Mouse (Mus musculus) right cerebral cortex, postnatal 25 days (tissue): Measurements from ENCODE around the gene Prr7.
"Not testable (repeated sequence)": the region's sequence is repeated elsewhere in the genome, so short reads cannot be mapped to it uniquely, and the experiment has no call there.

Experiments used
- DNase-seq: peaks from one replicate; pipeline ENCODE4 v3.0.0; 2022

The Prr7 gene

GRCm38 (mm10) chr13:55464027-55464884 lies at the start of gene Prr7:
Gene Prr7, plus strand, starts transcription at chr13:55464267.
- DNase-seq, result peak; percentile 77

- peak; percentile 76 for DNase-seq
Measured at GRCm38 (mm10) chr13:55414743-55415380, 49.2 kb upstream of the Prr7 start, which contains the start of gene Pfn3. Gene Pfn3, minus strand, starts transcription at chr13:55415232.

DNA sequence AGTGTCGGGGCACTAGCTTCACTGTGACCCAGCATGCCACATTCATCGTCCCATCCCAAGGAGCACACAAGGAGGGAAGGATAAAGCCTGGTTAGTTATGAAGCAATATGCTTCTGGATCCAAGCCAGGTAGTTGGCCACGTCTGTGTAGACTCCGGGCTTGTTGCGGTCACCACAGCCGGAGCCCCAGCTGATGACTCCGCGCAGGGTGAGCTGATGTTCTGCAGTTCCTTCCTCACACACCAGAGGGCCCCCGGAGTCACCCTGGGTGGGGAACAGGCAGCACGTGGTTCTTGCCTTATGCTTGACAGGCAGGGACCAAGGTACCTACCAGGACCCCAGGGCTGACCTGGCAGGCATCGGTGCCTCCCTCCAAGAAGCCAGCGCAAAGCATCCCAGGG lies 46.1 kb upstream of the Prr7 start:
- DNase-seq, result peak; percentile 79

DNA sequence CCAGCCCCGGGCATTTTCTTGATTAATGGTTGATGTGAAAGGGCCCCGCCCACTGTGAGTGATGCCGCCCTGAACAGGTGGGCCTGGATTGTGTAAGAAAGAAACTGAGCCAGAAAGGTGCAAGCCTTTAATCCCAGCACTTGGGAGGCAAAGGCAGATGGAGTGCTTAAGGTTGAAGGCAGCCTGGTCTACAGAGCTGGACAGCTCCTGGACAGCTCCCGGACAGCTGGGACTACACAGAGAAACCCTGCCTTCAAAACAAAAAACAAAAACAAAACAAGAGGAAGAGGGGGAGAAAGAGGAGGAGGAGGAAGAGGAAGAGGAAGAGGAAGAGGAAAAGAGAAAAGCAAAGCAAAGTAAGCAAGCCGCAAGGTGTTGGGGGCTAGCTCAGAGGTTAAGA lies 44.9 kb upstream of the Prr7 start:
- no peak for DNase-seq

DNA sequence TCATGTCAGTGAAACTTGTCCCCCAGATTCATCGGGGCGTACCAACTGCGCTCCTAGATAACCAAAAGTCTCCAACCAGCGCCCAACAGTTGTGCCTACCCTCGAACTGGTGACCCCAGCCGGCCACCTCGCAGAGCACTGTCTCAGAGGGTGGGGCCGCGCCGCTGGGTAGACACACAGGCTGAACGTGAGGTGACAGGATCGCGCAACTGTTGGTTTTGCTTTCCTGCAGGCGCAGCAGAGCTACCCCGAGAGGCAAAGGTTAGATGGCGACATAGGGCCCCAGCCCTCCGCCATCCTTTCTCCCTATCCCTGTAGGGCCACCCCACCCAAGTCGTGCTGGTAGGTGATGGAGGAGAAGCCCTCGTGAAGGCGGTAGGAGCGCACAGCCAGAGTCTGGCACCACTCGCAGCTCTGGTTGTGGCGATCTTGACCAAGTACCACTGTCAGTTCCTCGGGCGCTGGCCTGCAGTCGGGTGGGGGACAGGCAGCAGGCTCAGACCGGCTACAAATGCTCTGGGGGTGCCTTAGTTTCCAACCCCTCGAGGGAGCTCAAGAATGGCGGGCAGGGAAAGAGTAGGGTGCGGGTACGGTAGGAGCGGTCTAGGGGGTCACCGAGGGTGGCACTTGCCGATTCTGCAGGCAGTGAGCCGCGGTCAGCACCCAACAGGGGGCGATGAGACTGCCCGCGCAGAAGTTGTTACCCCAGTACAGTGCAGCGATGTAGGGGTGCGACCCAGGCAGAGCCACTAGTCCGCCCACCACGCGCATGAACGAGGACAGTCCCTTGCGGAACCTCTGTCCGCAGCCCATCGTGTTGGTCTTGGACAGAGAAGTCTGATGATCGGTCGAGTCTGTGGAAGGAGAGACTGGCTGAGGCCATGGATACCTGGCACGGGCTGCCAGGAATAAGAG lies 43.8 kb upstream of the Prr7 start:
- DNase-seq, result no peak

- DNase-seq, result peak; percentile 68
Measured at GRCm38 (mm10) chr13:55420933-55421800, 42.9 kb upstream of the Prr7 start.

- no peak for DNase-seq
Measured at GRCm38 (mm10) chr13:55426613-55427012, 37.5 kb upstream of the Prr7 start, which contains the start of gene F12. Gene F12, minus strand, starts transcription at chr13:55426793.

GRCm38 (mm10) chr13:55429226-55429888 lies 34.7 kb upstream of the Prr7 start:
- DNase-seq, result no peak

DNA sequence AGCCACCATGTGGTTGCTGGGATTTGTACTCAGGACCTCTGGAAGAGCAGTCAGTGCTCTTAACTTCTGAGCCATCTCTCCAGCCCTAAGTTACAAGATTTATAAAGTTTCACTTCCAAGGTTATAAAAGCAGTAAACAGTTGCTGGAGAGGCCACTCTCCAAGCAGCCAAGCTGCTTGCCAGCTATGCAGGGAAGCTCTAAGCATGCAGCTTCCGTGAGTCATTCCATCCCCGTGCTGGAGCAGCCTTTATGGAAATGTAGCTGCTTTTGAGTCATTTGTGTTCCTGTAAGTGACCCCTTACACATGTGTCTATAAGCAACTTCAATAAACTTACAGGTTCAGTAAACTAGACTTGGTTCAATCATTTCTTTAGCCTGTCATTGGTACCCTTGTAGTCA lies 33.5 kb upstream of the Prr7 start:
- DNase-seq, result no peak

GRCm38 (mm10) chr13:55431889-55432685 lies 32.0 kb upstream of the Prr7 start:
- no peak for DNase-seq

DNA sequence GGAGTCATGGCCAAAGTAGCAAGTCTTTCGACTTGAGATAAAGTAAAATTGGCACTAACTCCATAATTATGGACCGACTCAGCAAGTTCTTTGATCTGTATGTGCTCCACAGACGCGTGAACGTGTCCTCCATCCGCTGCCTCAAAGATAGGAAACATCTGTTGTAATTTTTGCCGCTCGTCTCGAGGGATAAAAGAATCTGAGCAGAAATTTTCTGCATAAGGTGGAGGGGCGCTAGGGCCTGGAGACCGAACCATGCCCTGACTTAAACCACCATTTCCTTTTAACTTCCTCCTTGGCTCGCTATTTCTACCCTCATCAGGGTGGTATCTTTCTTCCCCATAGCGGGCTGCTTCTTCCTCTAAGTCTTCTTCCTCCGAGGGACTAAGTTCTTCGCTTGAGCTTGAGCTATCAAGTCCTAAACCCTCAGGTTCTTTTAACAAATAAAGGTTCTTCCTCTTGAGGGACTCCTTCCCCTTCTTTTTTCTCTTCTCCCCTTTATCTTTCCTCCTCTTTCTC lies 26.9 kb upstream of the Prr7 start:
- DNase-seq, result not testable (repeated sequence)

GRCm38 (mm10) chr13:55443799-55444285 lies 20.2 kb upstream of the Prr7 start:
- DNase-seq, result no peak

- no peak for DNase-seq
Measured at GRCm38 (mm10) chr13:55444286-55444936, 19.7 kb upstream of the Prr7 start.

DNA sequence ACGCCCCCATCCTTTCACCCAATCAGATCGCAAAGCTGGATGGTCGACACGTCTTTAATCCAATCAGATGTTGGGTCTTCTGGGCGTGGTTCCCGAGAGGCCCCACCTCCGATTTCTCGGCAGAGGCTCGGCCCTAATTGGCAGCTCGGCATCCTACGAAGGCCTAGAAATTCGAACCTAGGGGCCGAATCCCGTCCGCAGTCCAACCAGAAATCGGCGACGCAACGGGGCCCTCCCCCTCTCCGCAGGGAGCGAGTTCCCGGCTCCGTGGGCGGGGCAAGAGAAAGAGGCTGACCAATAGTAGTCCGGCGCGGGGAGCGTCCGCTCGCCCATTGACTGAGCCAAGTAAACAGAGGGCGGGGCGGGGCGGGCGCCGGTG lies 19.1 kb upstream of the Prr7 start, which contains the start of gene Grk6:
Grk6 (plus strand) TSS at position 136 of the 379 bp plus-strand sequence.
- DNase-seq, result peak; percentile 99

- DNase-seq, result no peak
Measured at GRCm38 (mm10) chr13:55445361-55446091, 18.5 kb upstream of the Prr7 start.

DNA sequence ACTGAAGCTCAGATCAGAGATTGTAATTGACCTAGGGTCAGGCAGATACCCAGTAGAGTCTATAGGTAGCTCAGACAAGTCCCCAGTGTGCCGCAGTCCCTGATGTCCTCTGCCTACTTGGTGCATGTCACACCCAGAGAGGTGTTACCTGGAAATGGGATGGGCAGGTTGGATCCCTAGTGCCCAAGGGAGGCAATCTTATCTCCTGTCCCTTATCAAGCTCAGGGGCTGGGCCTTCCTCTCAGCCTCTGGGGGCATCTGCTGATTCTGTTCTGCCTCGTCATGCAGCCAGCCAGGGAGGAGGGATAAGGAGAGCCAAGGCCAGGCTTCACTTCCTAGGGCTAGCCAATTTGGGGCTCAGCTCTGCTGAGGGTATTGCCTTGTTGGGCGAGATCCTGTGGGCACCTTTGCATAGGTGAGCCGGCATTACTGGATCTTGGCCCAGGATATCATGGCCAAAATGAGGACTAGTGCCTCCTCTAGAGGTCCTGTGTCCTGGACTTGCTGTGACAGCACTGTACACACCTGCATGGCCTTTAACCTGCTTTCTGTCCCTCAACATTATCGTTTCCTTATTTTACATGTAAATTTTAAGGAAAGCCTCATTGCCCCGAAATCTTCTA lies 17.5 kb upstream of the Prr7 start:
- DNase-seq, result no peak

DNA sequence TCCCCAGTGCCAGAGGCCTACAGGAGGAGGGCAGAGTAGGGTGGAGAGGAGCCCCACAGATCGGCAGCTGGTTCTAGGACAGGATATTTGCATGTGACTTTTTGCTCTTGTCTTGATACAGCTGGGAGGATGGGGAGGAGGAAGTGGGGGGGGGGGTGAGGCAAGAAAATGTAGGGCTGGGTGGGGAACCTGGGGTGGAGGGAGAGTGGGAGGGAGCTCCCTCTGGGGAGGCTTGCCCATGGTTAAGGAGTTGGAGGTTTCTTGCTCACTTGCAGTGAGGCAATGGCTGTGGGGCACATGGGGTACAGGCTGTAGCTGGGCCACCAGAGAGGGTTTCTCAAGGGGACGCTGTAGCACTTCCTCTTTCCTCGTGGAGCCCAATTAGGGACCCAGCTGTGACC lies 16.5 kb upstream of the Prr7 start:
- DNase-seq, result no peak

GRCm38 (mm10) chr13:55448131-55448530 lies 15.9 kb upstream of the Prr7 start:
- no peak for DNase-seq
